26 mouse cellular contexts compared by ENCODE assay signal in genomic region chr3:131159204-131159760, GRCm38 (mm10). TPM values are rescaled to one million over a fixed set of nuclear protein-coding genes. Genes with fewer than 3 reads are reported as not detected.
DNase-seq lines count a peak whose midpoint lies in the region; ATAC-seq and TF ChIP-seq lines count a peak whose summit lies in the region.
"Had no signal": no experiment of that assay in that cellular context is flagged by ENCODE, and none has a peak within 500 bp of the region (broad histone marks: within the 10 kb centered on the region; RNA-seq: fewer than 3 reads in every experiment).

No protein-coding gene starts in this region.

- H3K27ac ChIP-seq in forebrain, embryonic 14.5 days (ENCODE audit: low read depth, low read length) = 0 out of 2 replicates have a peak overlapping the region, but pooled peaks have one; percentile 21
- no peak overlapping the region for H3K27ac ChIP-seq in forebrain, postnatal 0 days (ENCODE audit: low read depth, low read length)
- H3K27ac ChIP-seq: embryonic facial prominence, embryonic 12.5 days; limb, embryonic 13.5 days; liver, embryonic 14.5 days; lung, embryonic 15.5 days; macrophage; midbrain, embryonic 13.5 days; neural tube, embryonic 15.5 days had no signal

- no peaks in the 10 kb centered on the region for H3K9me3 ChIP-seq in forebrain, embryonic 14.5 days (replicated peaks; ENCODE audit: control insufficient read depth, low read length)
- H3K9me3 ChIP-seq in forebrain, postnatal 0 days (ENCODE audit: low read length) = no peaks in the 10 kb centered on the region
- H3K9me3 ChIP-seq: embryonic facial prominence, embryonic 12.5 days; limb, embryonic 13.5 days; lung, embryonic 15.5 days; midbrain, embryonic 13.5 days; neural tube, embryonic 15.5 days had no signal

- DNase-seq in forebrain, embryonic 14.5 days (ENCODE audit: low spot score) = no peak
- no peak for DNase-seq in forebrain, postnatal 0 days
- DNase-seq in A20 (ENCODE audit: low read depth, low spot score) = peak; percentile 22
- DNase-seq in thymus, postnatal 10 days (ENCODE audit: low spot score in 2 of 2) = peak; percentile 47 to 52
- DNase-seq in heart, adult 18-20 months = no peak
- DNase-seq in heart, adult 8-10 months (ENCODE audit: low spot score) = no peak
- DNase-seq: adrenal gland, adult 8-10 months; B cell, adult 2 months; cerebellum, adult 9-10 months; gastrocnemius, postnatal 10 days; heart, adult 11 months; heart, postnatal 4 days; kidney, adult 8-10 months; right cerebral cortex, postnatal 14 days; spleen, adult 18-20 months had no signal

- no peaks in the 10 kb centered on the region for H3K27me3 ChIP-seq in forebrain, embryonic 14.5 days (replicated peaks; ENCODE audit: control insufficient read depth, insufficient read depth, low read length)
- H3K27me3 ChIP-seq in forebrain, postnatal 0 days (ENCODE audit: insufficient read depth, low read length) = no peaks in the 10 kb centered on the region
- H3K27me3 ChIP-seq: embryonic facial prominence, embryonic 12.5 days; limb, embryonic 13.5 days; lung, embryonic 15.5 days; midbrain, embryonic 13.5 days; neural tube, embryonic 15.5 days had no signal

- H3K4me3 ChIP-seq in forebrain, embryonic 14.5 days (ENCODE audit: low read depth, low read length) = no peak overlapping the region
- no peak overlapping the region for H3K4me3 ChIP-seq in forebrain, postnatal 0 days (ENCODE audit: low read depth, low read length)
- H3K4me3 ChIP-seq: embryonic facial prominence, embryonic 12.5 days; erythroblast, embryonic 14.5 days; limb, embryonic 13.5 days; lung, embryonic 15.5 days; midbrain, embryonic 13.5 days; myocyte; neural tube, embryonic 15.5 days had no signal

- ATAC-seq in forebrain, embryonic 14.5 days = no peak
- no peak for ATAC-seq in forebrain, postnatal 0 days
- peak; percentile 26 for ATAC-seq in activated CD4-positive, CD25-positive, alpha-beta regulatory T cell, adult 4 months
- ATAC-seq: hindbrain, embryonic 16.5 days; midbrain, embryonic 13.5 days had no signal

- no peak overlapping the region for H3K4me2 ChIP-seq in forebrain, embryonic 14.5 days (ENCODE audit: low read length)
- no peak overlapping the region for H3K4me2 ChIP-seq in forebrain, postnatal 0 days (ENCODE audit: low read depth)
- H3K4me2 ChIP-seq: embryonic facial prominence, embryonic 12.5 days; limb, embryonic 13.5 days; lung, embryonic 15.5 days; midbrain, embryonic 13.5 days; neural tube, embryonic 15.5 days had no signal

- H3K9ac ChIP-seq in forebrain, embryonic 14.5 days (ENCODE audit: low read length) = no peak overlapping the region
- no peak overlapping the region for H3K9ac ChIP-seq in forebrain, postnatal 0 days
- H3K9ac ChIP-seq: embryonic facial prominence, embryonic 12.5 days; limb, embryonic 13.5 days; liver, embryonic 14.5 days; lung, embryonic 15.5 days; midbrain, embryonic 13.5 days; neural tube, embryonic 15.5 days had no signal

- H3K4me1 ChIP-seq in forebrain, embryonic 14.5 days (ENCODE audit: control insufficient read depth, insufficient read depth, low read length) = peaks cover 42% of the 10 kb centered on the region
- H3K4me1 ChIP-seq in forebrain, postnatal 0 days (ENCODE audit: insufficient read depth) = peaks cover 7% of the 10 kb centered on the region; the same call in 1 of the 2 replicates

- no peaks in the 10 kb centered on the region for H3K36me3 ChIP-seq in forebrain, embryonic 14.5 days (ENCODE audit: control insufficient read depth, insufficient read depth, low read length)
- no peaks in the 10 kb centered on the region for H3K36me3 ChIP-seq in forebrain, postnatal 0 days (ENCODE audit: insufficient read depth)
- H3K36me3 ChIP-seq: embryonic facial prominence, embryonic 12.5 days; limb, embryonic 13.5 days; lung, embryonic 15.5 days; midbrain, embryonic 13.5 days; neural tube, embryonic 15.5 days had no signal

- TF ChIP-seq CTCF in forebrain, postnatal 0 days (IDR thresholded peaks at IDR 0.05; ENCODE audit: low read depth) = no peak

- WGBS in forebrain, embryonic 14.5 days = 17% methylated on average over 12 of the region's 12 CpGs
- WGBS in forebrain, postnatal 0 days = 25% methylated on average over 12 of the region's 12 CpGs

RNA-seq across cellular contexts. Expression of gene Lef1, which starts 49.0 kb away (rescaled TPM):
- polyA plus RNA-seq in forebrain, embryonic 14.5 days (2014; fragmentation: Nextera tagmentation; extraction: Ambion mirVana) = 15.6 and 16.5 TPM in 2 replicates
- total RNA-seq in forebrain, postnatal 0 days (2014; rRNA removed) = 6.6 and 12.1 TPM in 2 replicates
- 9.3 and 15.3 TPM in 2 replicates for polyA plus RNA-seq in forebrain, postnatal 0 days (2015; fragmentation: Nextera tagmentation; extraction: Ambion mirVana)
- polyA plus RNA-seq in activated CD4-positive, CD25-positive, alpha-beta regulatory T cell, adult 4 months (2017; shearing (Covaris generic)) = 100 to 1,000 TPM; 175 to 182 TPM
- total RNA-seq in heart, adult 18-20 months (2021) = 1 to 10 TPM in 1 of 2 experiments, under 1 TPM in 1; 0.25 to 2.5 TPM
- total RNA-seq in heart, adult 8-10 months (2022) = under 1 TPM in 3 of 4 experiments, not detected in 1; 0.14 to 0.31 (median 0.26) TPM
- polyA plus RNA-seq: erythroblast, embryonic 14.5 days had no signal

Comparison
In these comparisons a context has a peak if more than half of its experiments do, and no peak if none do; other contexts are left out.
1. DNase-seq: peak in A20 (single experiment) and thymus, postnatal 10 days (2 of 2); none in forebrain, embryonic 14.5 days (single experiment), forebrain, postnatal 0 days (single experiment), heart, adult 18-20 months (0 of 2) and heart, adult 8-10 months (single experiment).